Mouse (Mus musculus) heart, embryonic 11.5 days (tissue): ENCODE measurements around the gene Tmppe. TPM values are rescaled to one million over a fixed set of nuclear protein-coding genes. Genes with fewer than 3 reads are reported as not detected.

Experiments used
- polyA plus RNA-seq: library from polyadenylated mRNA; unstranded; fragments of >200 nt; fragmentation: Nextera tagmentation; extraction: Ambion mirVana; gene quantifications from 2 replicates; pipeline ENCODE4 v1.2.1, GENCODE M21; 2014

Tmppe gene
- polyA plus RNA-seq, 1 experiment from 2014 or later = 4.3 TPM

Other genes starting within 250 kb of the Tmppe start
- not detected in 2 replicates for gene Bcl2a1c, start 71.0 kb upstream of the Tmppe start, polyA plus RNA-seq
- 129 and 138 TPM in 2 replicates for gene Crtap, start 10.4 kb upstream of the Tmppe start, polyA plus RNA-seq
- 39.6 and 46.2 TPM in 2 replicates for gene Glb1, start within 50 bp of the Tmppe start, polyA plus RNA-seq
- gene Ccr4, start 103.8 kb downstream of the Tmppe start, polyA plus RNA-seq = not detected in 2 replicates
- 0.54 and 0.90 TPM in 2 replicates for gene C130032M10Rik, start 114.6 kb downstream of the Tmppe start, polyA plus RNA-seq
- 1.00 and 1.1 TPM in 2 replicates for gene Trim71, start 163.3 kb downstream of the Tmppe start, polyA plus RNA-seq
- gene Cnot10, start 239.1 kb downstream of the Tmppe start, polyA plus RNA-seq = 37.5 and 40.8 TPM in 2 replicates